Mouse (Mus musculus): ENCODE measurements around the gene Nanog. TPM values are rescaled to one million over a fixed set of nuclear protein-coding genes. Genes with fewer than 3 reads are reported as not detected.
"Not testable (repeated sequence)": the region's sequence is repeated elsewhere in the genome, so short reads cannot be mapped to it uniquely, and the experiment has no call there.

Gene Nanog
- not detected for total RNA-seq (2021)

GRCm38 (mm10) chr6:122707036-122707800, at the start of gene Nanog:
Gene Nanog, plus strand, starts transcription at chr6:122707489.
- no peak for DNase-seq (ENCODE audit: extremely low spot score in 1 of 2, low spot score in 1 of 2)

DNA sequence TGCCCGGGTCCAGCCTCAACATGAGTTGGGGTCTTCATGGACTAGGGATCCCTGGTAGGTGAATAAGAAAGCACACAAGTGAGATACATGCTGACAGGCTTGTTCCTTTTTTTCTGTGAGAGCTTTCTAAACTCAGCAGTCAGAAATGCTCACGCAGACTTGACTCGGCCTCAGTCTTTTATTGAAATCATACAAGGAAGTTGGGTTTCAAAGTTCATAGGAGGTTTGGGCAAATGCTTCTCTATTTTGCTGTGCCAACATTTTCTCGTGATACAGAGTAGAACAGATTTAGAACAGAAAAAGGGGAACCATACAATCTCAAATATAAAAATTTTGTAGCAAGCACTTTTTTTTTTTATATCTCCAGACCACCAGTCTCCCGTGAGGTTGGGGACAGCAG, 49.7 kb upstream of the Nanog start:
- DNase-seq (ENCODE audit: extremely low spot score in 1 of 2, low spot score in 1 of 2) = no peak

DNA sequence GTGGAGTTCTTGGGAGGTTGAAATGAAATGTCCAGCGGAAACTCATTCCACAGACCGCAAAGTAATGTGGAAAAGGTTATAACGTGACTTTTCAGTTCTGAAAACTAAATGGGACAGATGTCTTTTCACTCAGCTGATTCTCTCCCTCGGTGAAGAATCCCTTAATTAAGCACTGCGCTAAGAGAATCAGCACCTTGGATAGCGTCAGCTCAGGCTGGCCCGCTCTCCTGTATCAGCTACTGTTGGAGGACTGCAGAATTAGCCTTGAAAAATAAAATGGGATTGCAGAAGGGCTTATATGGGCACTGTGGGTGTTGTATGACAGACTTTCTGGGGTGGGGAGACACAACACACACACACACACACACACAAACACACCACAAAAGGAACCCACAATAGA, 47.7 kb upstream of the Nanog start:
- no peak for DNase-seq (ENCODE audit: extremely low spot score in 1 of 2, low spot score in 1 of 2)

GRCm38 (mm10) chr6:122660601-122661379, 46.5 kb upstream of the Nanog start:
- peak in 1 of 2 experiments; percentile 62 for DNase-seq (ENCODE audit: extremely low spot score in 1 of 2, low spot score in 1 of 2)

DNA sequence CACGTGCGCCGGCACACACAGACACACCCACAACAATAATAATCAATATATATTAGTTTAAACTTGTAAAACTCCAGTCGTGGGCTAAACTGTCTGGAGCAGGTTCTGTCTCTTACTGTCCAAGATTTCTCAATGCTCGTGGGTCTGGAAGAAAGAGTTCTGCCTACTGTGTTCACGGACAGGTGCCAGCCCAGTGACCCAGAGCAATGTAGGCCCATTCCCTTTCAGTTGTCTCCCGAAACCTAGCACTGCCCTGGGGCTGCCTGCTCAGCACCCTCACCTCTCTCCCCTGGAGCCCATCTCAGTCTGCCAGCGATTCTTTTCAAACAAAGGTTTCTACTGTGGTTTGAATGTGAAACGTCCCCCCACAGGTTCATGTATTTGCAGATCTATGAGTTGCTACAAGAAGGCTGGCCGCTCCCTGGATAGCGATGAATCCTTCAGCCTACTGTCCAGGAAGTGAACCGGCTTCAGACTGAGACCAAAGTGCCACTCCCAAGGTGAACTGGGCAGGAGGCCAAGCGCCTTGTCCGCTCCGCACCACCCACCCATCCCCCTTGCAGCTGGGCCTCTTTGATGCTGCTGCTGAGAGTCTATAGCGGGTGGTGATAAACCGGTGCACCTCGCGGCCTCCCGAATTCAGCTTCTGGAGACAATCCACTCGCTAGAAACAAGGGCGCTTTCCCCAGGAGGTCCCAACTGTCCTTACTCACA, 44.6 kb upstream of the Nanog start:
- no peak for DNase-seq (ENCODE audit: extremely low spot score in 1 of 2, low spot score in 1 of 2)

GRCm38 (mm10) chr6:122663596-122664206, 43.6 kb upstream of the Nanog start:
- DNase-seq (ENCODE audit: extremely low spot score in 1 of 2, low spot score in 1 of 2) = no peak

DNA sequence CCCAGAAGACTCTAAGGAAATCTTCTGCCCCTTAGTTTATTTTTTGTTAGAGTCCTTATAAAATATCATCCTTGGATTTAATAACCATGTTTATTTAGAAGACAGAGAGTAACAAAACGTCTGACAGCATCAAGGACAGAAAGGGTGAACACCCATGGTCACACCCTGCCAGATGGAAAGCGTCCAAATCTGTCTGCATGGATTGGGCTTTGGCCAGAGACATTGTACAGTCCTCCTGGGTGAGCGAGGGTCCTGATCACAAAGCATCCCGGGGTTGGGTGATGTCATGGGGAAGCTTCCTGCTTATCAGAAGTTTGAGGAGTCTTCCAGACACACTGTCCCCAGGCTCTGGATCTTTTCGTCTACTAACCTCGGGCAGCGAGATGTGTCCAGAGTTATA, 41.4 kb upstream of the Nanog start:
- no peak for DNase-seq (ENCODE audit: extremely low spot score in 1 of 2, low spot score in 1 of 2)

DNA sequence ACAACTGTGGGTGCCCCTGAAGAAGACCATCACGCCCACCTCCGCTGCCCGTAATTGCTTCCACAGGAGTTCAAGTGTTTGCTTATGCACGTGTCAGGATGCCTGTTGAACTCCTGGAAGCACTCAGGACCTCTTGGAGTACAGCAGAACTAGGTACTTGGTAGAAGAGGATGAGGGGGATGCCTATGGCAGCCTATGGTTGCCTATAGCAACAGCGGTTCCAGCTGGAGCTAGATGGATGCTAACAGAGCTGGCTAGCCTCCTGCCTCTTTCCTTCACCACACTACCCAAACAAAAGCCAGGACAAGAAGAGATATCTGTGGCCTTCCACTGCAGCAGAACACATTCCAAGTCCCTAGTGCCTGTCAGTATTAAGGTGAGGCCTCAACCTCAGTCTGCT, 39.6 kb upstream of the Nanog start:
- DNase-seq (ENCODE audit: extremely low spot score in 1 of 2, low spot score in 1 of 2) = no peak

DNA sequence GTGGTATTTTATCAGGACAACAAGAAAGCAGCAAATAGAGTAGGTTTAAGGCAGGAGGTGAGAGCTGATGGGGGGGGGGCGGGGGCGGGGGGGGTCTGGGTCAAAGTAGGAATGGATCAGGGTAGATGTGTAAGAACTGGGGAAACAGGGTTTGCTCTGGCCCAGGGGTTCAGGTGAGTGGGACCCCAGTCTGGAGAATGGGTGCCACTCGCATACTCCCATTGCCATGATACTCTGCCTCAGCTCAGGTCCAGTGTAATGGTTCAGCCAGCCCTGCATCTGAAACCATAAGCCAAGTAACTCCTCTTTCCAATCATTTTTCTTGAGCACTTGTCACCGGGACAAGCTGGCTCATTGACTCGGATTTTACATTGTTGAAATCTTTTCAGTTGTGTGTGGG, 38.5 kb upstream of the Nanog start:
- DNase-seq (ENCODE audit: extremely low spot score in 1 of 2, low spot score in 1 of 2) = no peak

- peak; percentile 98 to 100 for DNase-seq (ENCODE audit: extremely low spot score in 1 of 2, low spot score in 1 of 2)
Observed at GRCm38 (mm10) chr6:122669406-122670200, 37.7 kb upstream of the Nanog start.

DNA sequence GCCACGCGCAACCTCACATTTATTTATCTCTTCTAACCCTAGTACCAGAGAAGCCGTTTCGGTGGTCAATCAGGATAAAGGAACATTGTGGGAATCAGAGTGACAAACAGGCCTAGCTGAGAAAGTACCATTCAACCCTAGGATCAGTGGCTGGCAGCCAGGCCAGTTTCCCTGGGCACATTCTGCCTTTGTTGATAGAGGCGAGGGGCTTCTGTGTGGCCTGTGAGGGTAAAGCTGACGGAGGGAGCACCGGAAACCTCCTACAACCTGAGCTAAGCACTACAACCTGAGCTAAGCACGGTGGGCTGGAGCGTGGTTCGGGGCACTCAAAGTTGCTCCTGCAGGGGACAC, 37.1 kb upstream of the Nanog start:
- no peak for DNase-seq (ENCODE audit: extremely low spot score in 1 of 2, low spot score in 1 of 2)

- no peak for DNase-seq (ENCODE audit: extremely low spot score in 1 of 2, low spot score in 1 of 2)
Observed at GRCm38 (mm10) chr6:122670841-122671240, 36.4 kb upstream of the Nanog start.

DNA sequence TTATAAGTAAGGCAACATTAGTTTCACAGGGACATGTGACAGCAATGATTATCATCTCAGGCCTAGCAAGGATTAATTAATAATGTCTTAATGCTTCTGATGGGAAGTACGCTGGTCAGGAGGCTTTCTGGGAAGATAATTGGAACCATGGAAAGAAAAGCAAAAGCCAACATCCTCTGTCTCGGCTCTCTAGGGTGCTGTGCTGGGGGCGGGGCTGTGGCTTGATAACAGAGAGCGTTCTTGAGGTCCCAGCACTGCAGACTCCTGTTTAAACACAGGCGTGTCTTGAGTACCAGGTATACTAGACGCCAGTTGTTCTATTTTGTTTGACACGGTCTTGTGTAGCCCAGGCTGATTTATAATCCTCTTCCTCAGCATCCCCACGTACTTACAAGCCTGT, 34.5 kb upstream of the Nanog start:
- no peak for DNase-seq (ENCODE audit: extremely low spot score in 1 of 2, low spot score in 1 of 2)

- peak; percentile 30 to 36 for DNase-seq (ENCODE audit: extremely low spot score in 1 of 2, low spot score in 1 of 2)
Observed at GRCm38 (mm10) chr6:122682646-122683045, 24.6 kb upstream of the Nanog start.

- DNase-seq (ENCODE audit: extremely low spot score in 1 of 2, low spot score in 1 of 2) = no peak
Observed at GRCm38 (mm10) chr6:122686709-122687108, 20.6 kb upstream of the Nanog start.

DNA sequence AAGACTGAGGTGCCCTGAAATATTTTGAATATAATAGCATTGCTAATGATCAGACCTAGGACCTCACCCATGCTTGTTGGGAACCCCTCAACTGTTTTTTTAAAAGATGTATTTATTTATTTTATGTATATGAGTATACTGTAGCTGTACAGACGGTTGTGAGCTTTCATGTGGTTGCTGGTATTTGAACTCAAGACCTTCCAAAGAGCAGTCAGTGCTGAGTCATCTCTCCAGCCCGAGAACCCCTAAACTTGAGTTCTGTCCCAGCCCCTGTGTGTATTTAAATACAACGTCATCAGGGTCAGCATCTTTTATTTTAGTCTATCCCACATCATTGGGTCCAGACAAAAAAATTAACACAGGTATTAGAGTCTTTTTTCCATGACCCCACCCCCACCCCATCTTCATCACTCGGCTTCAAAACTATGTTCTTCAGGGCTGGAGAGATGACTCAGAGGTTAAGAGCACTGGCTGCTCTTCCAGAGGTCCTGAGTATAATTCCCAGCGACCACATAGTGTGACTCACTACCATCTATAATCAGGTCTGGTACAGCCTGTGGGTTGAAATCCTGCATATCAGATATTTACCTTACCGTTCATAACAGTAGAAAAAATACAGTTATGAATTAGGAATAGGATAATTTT, 17.8 kb upstream of the Nanog start:
- DNase-seq (ENCODE audit: extremely low spot score in 1 of 2, low spot score in 1 of 2) = no peak

- no peak for DNase-seq (ENCODE audit: extremely low spot score in 1 of 2, low spot score in 1 of 2)
Observed at GRCm38 (mm10) chr6:122690082-122690481, 17.2 kb upstream of the Nanog start.

GRCm38 (mm10) chr6:122695398-122695797, 11.9 kb upstream of the Nanog start:
- no peak for DNase-seq (ENCODE audit: extremely low spot score in 1 of 2, low spot score in 1 of 2)

- DNase-seq (ENCODE audit: extremely low spot score in 1 of 2, low spot score in 1 of 2) = not testable (repeated sequence)
Observed at GRCm38 (mm10) chr6:122699628-122700027, 7.7 kb upstream of the Nanog start.

- DNase-seq (ENCODE audit: extremely low spot score in 1 of 2, low spot score in 1 of 2) = no peak
Observed at GRCm38 (mm10) chr6:122701816-122702215, 5.5 kb upstream of the Nanog start.

Data from layer of hippocampus, postnatal 25 days (tissue).